Mouse (Mus musculus) leukemia stem cell, adult 10-12 weeks (primary cell): Measurements from ENCODE around the gene Naip5. TPM values are rescaled to one million over a fixed set of nuclear protein-coding genes. Genes with fewer than 3 reads are reported as not detected.

Source experiments
- polyA plus RNA-seq: library from polyadenylated mRNA; stranded (reverse); fragments of >175 nt; gene quantifications from 2 replicates; pipeline ENCODE4 v1.2.3, GENCODE M21; 2012; ENCODE audit warnings: low replicate concordance

Naip5 gene
- 0.05 and 0.14 TPM in 2 replicates for polyA plus RNA-seq

DNA sequence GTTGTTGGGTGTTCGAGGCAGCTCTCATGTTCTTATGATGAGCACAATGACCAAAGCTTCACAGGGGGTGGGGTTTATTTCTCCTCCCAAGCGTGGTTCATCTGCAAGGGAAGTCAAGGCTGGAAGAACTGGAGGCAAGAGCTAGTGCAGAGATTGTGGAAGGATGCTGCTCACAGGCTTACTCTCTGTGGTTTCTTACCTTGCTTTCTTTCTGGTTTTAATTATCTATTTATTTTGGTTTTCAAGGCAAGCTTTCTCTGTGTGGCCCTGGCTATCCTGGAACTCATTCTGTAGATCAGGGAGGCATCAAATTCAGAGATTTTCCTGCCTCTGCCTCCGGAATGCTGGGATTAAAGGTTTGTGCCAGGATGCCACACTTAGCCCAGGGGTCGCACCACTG lies at the start of gene Naip5:
Naip5 (minus strand) TSS at position 101 of the 400 bp plus-strand sequence.

DNA sequence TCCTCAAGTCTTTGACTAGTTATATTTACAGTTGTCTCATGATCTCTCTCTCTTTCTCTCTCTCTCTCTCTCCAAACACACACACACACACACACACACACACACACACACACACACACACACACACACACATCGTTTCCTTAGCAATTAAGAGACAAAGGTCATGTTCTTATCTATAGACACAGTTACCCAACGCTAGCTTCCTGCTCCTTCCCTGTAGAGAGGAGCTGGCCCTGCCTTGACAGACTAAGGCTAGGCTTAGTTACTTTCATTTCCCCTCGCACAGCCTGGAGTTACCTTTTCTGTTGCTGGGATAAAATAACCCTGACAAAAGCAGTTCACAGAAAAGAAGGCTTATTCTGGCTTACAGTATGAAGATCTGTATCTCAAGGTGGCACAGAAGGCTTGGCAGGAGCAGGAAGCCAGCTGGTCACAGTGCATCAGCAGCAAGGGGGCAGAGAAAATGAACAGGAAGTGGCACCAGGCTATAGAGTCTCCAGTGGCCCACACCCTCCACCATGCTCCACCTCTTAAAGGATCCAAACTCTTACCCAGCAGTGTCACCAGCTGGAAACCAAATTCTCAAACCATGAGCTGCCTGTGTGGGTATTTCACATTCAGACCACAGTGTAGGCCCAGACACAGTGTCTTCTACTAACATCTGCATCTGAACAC lies 44.3 kb downstream of the Naip5 start, which contains the start of gene Naip2:
Naip2 (minus strand) TSS at position 434 of the 675 bp plus-strand sequence.

Other genes starting within 250 kb of the Naip5 start
- gene Mccc2, start 230.7 kb downstream of the Naip5 start, polyA plus RNA-seq = 6.2 and 8.8 TPM in 2 replicates
- 17.3 and 20.2 TPM in 2 replicates for gene Bdp1, start 142.3 kb downstream of the Naip5 start, polyA plus RNA-seq
- 3.2 and 3.7 TPM in 2 replicates for gene Serf1, start 138.3 kb downstream of the Naip5 start, polyA plus RNA-seq
- gene Smn1, start 121.5 kb downstream of the Naip5 start, polyA plus RNA-seq = 87.2 and 162 TPM in 2 replicates
- gene Naip2, start 44.2 kb downstream of the Naip5 start, polyA plus RNA-seq = 0.10 and 0.14 TPM in 2 replicates
- 0.05 TPM in 1 of 2 replicates, not detected in the other for gene Naip6, start 71.4 kb upstream of the Naip5 start, polyA plus RNA-seq
- gene Naip1, start 206.5 kb upstream of the Naip5 start, polyA plus RNA-seq = not detected in 2 replicates
- gene Gtf2h2, start 246.3 kb upstream of the Naip5 start, polyA plus RNA-seq = 8.7 and 13.6 TPM in 2 replicates